15 mouse cellular contexts compared by ENCODE assay signal in the genomic region with DNA sequence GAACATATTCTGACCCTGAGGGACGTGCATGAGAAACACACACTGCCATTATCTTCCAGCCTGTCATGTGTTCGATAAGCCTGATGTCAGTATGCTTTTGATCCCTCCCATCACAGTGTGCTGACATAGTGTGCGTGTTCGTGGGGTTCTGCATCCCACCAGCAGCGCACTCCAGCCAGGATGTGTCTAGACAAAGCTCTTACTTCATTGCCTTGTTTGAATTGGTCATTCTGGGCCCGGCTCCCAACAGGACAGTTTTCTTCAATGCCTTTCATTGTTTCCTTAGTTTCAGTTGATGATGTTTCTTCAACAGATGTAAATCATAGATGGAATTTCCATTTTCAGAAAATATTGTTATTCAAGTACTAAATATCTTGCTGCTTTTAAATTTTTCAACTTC.
"Had no signal": no experiment of that assay in that cellular context is flagged by ENCODE, and none has a peak within 500 bp of the region (broad histone marks: within the 10 kb centered on the region; RNA-seq: fewer than 3 reads in every experiment).

No protein-coding gene starts in this region.

- H3K9me3 ChIP-seq: neural tube, embryonic 15.5 days; stomach, embryonic 15.5 days had no signal

- H3K27me3 ChIP-seq: neural tube, embryonic 15.5 days; stomach, embryonic 15.5 days had no signal

- H3K27ac ChIP-seq: neural tube, embryonic 15.5 days; stomach, embryonic 15.5 days; stomach, postnatal 0 days had no signal

- H3K36me3 ChIP-seq: neural tube, embryonic 15.5 days; stomach, embryonic 15.5 days had no signal

- H3K4me3 ChIP-seq: neural tube, embryonic 15.5 days; stomach, embryonic 15.5 days had no signal

- H3K4me1 ChIP-seq: neural tube, embryonic 15.5 days; stomach, embryonic 15.5 days had no signal

- H3K4me2 ChIP-seq: neural tube, embryonic 15.5 days; stomach, embryonic 15.5 days had no signal

- H3K9ac ChIP-seq: neural tube, embryonic 15.5 days; stomach, embryonic 15.5 days had no signal

- DNase-seq: retina, postnatal 1 day; right cerebral cortex, adult 18-20 months; right cerebral cortex, postnatal 14 days; right cerebral cortex, postnatal 25 days; right cerebral cortex, postnatal 4 days; spleen, adult 18-20 months; thymus, adult 18-20 months; thymus, adult 2 months; thymus, postnatal 14 days; thymus, postnatal 25 days; thymus, postnatal 36 days; thymus, postnatal 4 days had no signal
